Mouse (Mus musculus): ENCODE results near the gene Hrasls. TPM values are rescaled to one million over a fixed set of nuclear protein-coding genes. Genes with fewer than 3 reads are reported as not detected.
A peak's percentile ranks its signal among the peaks of the same experiment; 100 is the strongest.

Hrasls gene
- polyA plus RNA-seq (2015; fragmentation: Nextera tagmentation; extraction: Ambion mirVana) = 1.5 and 2.5 TPM in 2 replicates

GRCm38 (mm10) chr16:29209605-29210411 lies at the start of gene Hrasls:
Gene Hrasls (plus strand): TSS chr16:29209695.
- no peak within 1 kb of the TSS for H3K27ac ChIP-seq (replicated peaks)
- H3K27me3 ChIP-seq = peaks cover 26% of the 10 kb centered on the region
- H3K4me1 ChIP-seq (replicated peaks) = peaks cover 17% of the 10 kb centered on the region
- H3K9me3 ChIP-seq = no peaks in the 10 kb centered on the region
- WGBS = 2% methylated on average over 39 of the region's 39 CpGs
- ATAC-seq (ENCODE audit: low read depth) = peak; percentile 62
- H3K36me3 ChIP-seq = no peaks in the 10 kb centered on the region
- H3K4me2 ChIP-seq = peak within 1 kb of the TSS; percentile 88
- peak within 1 kb of the TSS; percentile 46 for H3K4me3 ChIP-seq
- H3K9ac ChIP-seq = peak within 1 kb of the TSS; percentile 70

GRCm38 (mm10) chr16:29162271-29162670 lies 47.2 kb upstream of the Hrasls start:
- Histone ChIP-seq H3K4me2 (no peak overlapping the region), H3K27ac (replicated peaks) (no peak overlapping the region), H3K4me1 (replicated peaks) (peaks cover 3% of the 10 kb centered on the region; the same call in 1 of the 2 replicates), H3K4me3 (no peak overlapping the region), H3K9ac (no peak overlapping the region), H3K27me3 (no peaks in the 10 kb centered on the region), H3K36me3 (no peaks in the 10 kb centered on the region), H3K9me3 (no peaks in the 10 kb centered on the region)
- no peak for ATAC-seq (ENCODE audit: low read depth)
- 87% methylated on average over 4 of the region's 4 CpGs for WGBS

- Histone ChIP-seq H3K4me2 (no peak overlapping the region), H3K9me3 (no peaks in the 10 kb centered on the region), H3K27ac (replicated peaks) (no peak overlapping the region), H3K9ac (no peak overlapping the region), H3K27me3 (no peaks in the 10 kb centered on the region), H3K36me3 (no peaks in the 10 kb centered on the region), H3K4me1 (replicated peaks) (peaks cover 4% of the 10 kb centered on the region; the same call in 1 of the 2 replicates), H3K4me3 (no peak overlapping the region)
- WGBS = 68% methylated on average over 4 of the region's 4 CpGs
- no peak for ATAC-seq (ENCODE audit: low read depth)
These were observed 42.4 kb upstream of the Hrasls start for GRCm38 (mm10) chr16:29167051-29167450.

GRCm38 (mm10) chr16:29171741-29172140 lies 37.8 kb upstream of the Hrasls start:
- Histone ChIP-seq H3K27ac (replicated peaks) (no peak overlapping the region), H3K27me3 (no peaks in the 10 kb centered on the region), H3K9ac (no peak overlapping the region), H3K4me2 (no peak overlapping the region), H3K36me3 (no peaks in the 10 kb centered on the region), H3K4me3 (no peak overlapping the region), H3K4me1 (replicated peaks) (peaks cover 4% of the 10 kb centered on the region; the same call in 1 of the 2 replicates), H3K9me3 (no peaks in the 10 kb centered on the region)
- WGBS = 87% methylated on average over 5 of the region's 5 CpGs
- no peak for ATAC-seq (ENCODE audit: low read depth)

GRCm38 (mm10) chr16:29173201-29173600 lies 36.3 kb upstream of the Hrasls start:
- WGBS = 95% methylated on average over 2 of the region's 2 CpGs
- ATAC-seq (ENCODE audit: low read depth) = no peak
- no peak overlapping the region for H3K4me2 ChIP-seq

GRCm38 (mm10) chr16:29174831-29175350 lies 34.6 kb upstream of the Hrasls start:
- no peak overlapping the region for H3K4me2 ChIP-seq
- H3K36me3 ChIP-seq = no peaks in the 10 kb centered on the region
- WGBS = 75% methylated on average over 6 of the region's 6 CpGs
- no peaks in the 10 kb centered on the region for H3K9me3 ChIP-seq
- no peaks in the 10 kb centered on the region for H3K4me1 ChIP-seq (replicated peaks)
- no peaks in the 10 kb centered on the region for H3K27me3 ChIP-seq
- no peak overlapping the region for H3K4me3 ChIP-seq
- H3K27ac ChIP-seq (replicated peaks) = no peak overlapping the region
- ATAC-seq (ENCODE audit: low read depth) = no peak
- no peak overlapping the region for H3K9ac ChIP-seq

More at GRCm38 (mm10) chr16:29173201-29173600, 36.3 kb upstream of the Hrasls start:
- no peaks in the 10 kb centered on the region for H3K4me1 ChIP-seq (replicated peaks)
- H3K9me3 ChIP-seq = no peaks in the 10 kb centered on the region
- H3K27ac ChIP-seq (replicated peaks) = no peak overlapping the region
- H3K36me3 ChIP-seq = no peaks in the 10 kb centered on the region
- H3K4me3 ChIP-seq = no peak overlapping the region
- H3K9ac ChIP-seq = no peak overlapping the region
- no peaks in the 10 kb centered on the region for H3K27me3 ChIP-seq

GRCm38 (mm10) chr16:29192911-29193310 lies 16.6 kb upstream of the Hrasls start:
- 22% methylated on average over 5 of the region's 5 CpGs for WGBS
- ATAC-seq (ENCODE audit: low read depth) = no peak

GRCm38 (mm10) chr16:29193981-29194380 lies 15.5 kb upstream of the Hrasls start:
- no peak overlapping the region for H3K4me2 ChIP-seq
- H3K27me3 ChIP-seq = no peaks in the 10 kb centered on the region
- no peaks in the 10 kb centered on the region for H3K36me3 ChIP-seq
- 71% methylated on average over 4 of the region's 4 CpGs for WGBS
- H3K4me1 ChIP-seq (replicated peaks) = peaks cover 6% of the 10 kb centered on the region; the same call in 1 of the 2 replicates
- H3K4me3 ChIP-seq = no peak overlapping the region
- H3K27ac ChIP-seq (replicated peaks) = no peak overlapping the region
- no peak overlapping the region for H3K9ac ChIP-seq
- ATAC-seq (ENCODE audit: low read depth) = no peak
- no peaks in the 10 kb centered on the region for H3K9me3 ChIP-seq

More at GRCm38 (mm10) chr16:29192911-29193310, 16.6 kb upstream of the Hrasls start:
- Histone ChIP-seq H3K9ac (no peak overlapping the region), H3K4me3 (no peak overlapping the region), H3K36me3 (no peaks in the 10 kb centered on the region), H3K4me1 (replicated peaks) (peaks cover 6% of the 10 kb centered on the region; the same call in 1 of the 2 replicates), H3K27ac (replicated peaks) (no peak overlapping the region), H3K27me3 (no peaks in the 10 kb centered on the region), H3K9me3 (no peaks in the 10 kb centered on the region), H3K4me2 (no peak overlapping the region)

- H3K36me3 ChIP-seq = no peaks in the 10 kb centered on the region
- WGBS = 73% methylated on average over 1 of the region's 1 CpGs
- no peaks in the 10 kb centered on the region for H3K9me3 ChIP-seq
- peaks cover 6% of the 10 kb centered on the region; the same call in 1 of the 2 replicates for H3K4me1 ChIP-seq (replicated peaks)
- no peak for ATAC-seq (ENCODE audit: low read depth)
- no peak overlapping the region for H3K27ac ChIP-seq (replicated peaks)
- H3K9ac ChIP-seq = no peak overlapping the region
- H3K4me2 ChIP-seq = no peak overlapping the region
- no peak overlapping the region for H3K4me3 ChIP-seq
- no peaks in the 10 kb centered on the region for H3K27me3 ChIP-seq
These were observed 14.3 kb upstream of the Hrasls start for GRCm38 (mm10) chr16:29195156-29195555.

GRCm38 (mm10) chr16:29198461-29198860 lies 11.0 kb upstream of the Hrasls start:
- Histone ChIP-seq H3K36me3 (no peaks in the 10 kb centered on the region), H3K27me3 (no peaks in the 10 kb centered on the region), H3K9me3 (no peaks in the 10 kb centered on the region), H3K4me2 (no peak overlapping the region), H3K27ac (replicated peaks) (no peak overlapping the region), H3K4me3 (no peak overlapping the region), H3K4me1 (replicated peaks) (peaks cover 6% of the 10 kb centered on the region; the same call in 1 of the 2 replicates), H3K9ac (no peak overlapping the region)
- WGBS = 33% methylated on average over 5 of the region's 5 CpGs
- ATAC-seq (ENCODE audit: low read depth) = no peak

GRCm38 (mm10) chr16:29201146-29201545 lies 8.3 kb upstream of the Hrasls start:
- Histone ChIP-seq H3K27me3 (no peaks in the 10 kb centered on the region), H3K36me3 (no peaks in the 10 kb centered on the region), H3K4me3 (no peak overlapping the region), H3K4me1 (replicated peaks) (peaks cover 7% of the 10 kb centered on the region; the same call in 1 of the 2 replicates), H3K9me3 (no peaks in the 10 kb centered on the region), H3K4me2 (no peak overlapping the region), H3K27ac (replicated peaks) (no peak overlapping the region), H3K9ac (no peak overlapping the region)
- 90% methylated on average over 2 of the region's 2 CpGs for WGBS
- no peak for ATAC-seq (ENCODE audit: low read depth)

GRCm38 (mm10) chr16:29204875-29205274 lies 4.6 kb upstream of the Hrasls start:
- Histone ChIP-seq H3K27me3 (peaks cover 13% of the 10 kb centered on the region; the same call in 1 of the 2 replicates), H3K27ac (replicated peaks) (no peak overlapping the region)

More at GRCm38 (mm10) chr16:29204875-29205274, 4.6 kb upstream of the Hrasls start:
- Histone ChIP-seq H3K9me3 (no peaks in the 10 kb centered on the region), H3K9ac (no peak overlapping the region), H3K4me2 (no peak overlapping the region), H3K36me3 (no peaks in the 10 kb centered on the region), H3K4me3 (no peak overlapping the region), H3K4me1 (replicated peaks) (peaks cover 9% of the 10 kb centered on the region)
- no peak; the same call in 1 of the 2 replicates for ATAC-seq (ENCODE audit: low read depth)
- 62% methylated on average over 7 of the region's 7 CpGs for WGBS
